Comparison of ENCODE assay signal across 31 mouse cellular contexts in genomic region chr17:31857903-31858426, GRCm38 (mm10). TPM values are rescaled to one million over a fixed set of nuclear protein-coding genes. Genes with fewer than 3 reads are reported as not detected.
A peak's percentile ranks its signal among the peaks of the same experiment; 100 is the strongest.
DNase-seq lines count a peak whose midpoint lies in the region; ATAC-seq and TF ChIP-seq lines count a peak whose summit lies in the region.
"Had no signal": no experiment of that assay in that cellular context is flagged by ENCODE, and none has a peak within 500 bp of the region (broad histone marks: within the 10 kb centered on the region; RNA-seq: fewer than 3 reads in every experiment).

No protein-coding gene starts in this region.

- no peak overlapping the region for H3K9ac ChIP-seq in liver, adult 2 months (ENCODE audit: low read depth, low read length)
- H3K9ac ChIP-seq in liver, embryonic 12.5 days, result no peak overlapping the region
- no peak overlapping the region for H3K9ac ChIP-seq in CH12.LX (ENCODE audit: insufficient read depth, low read depth)
- H3K9ac ChIP-seq: intestine, embryonic 15.5 days; limb, embryonic 15.5 days; liver, embryonic 15.5 days; lung, embryonic 14.5 days had no signal

- no peaks in the 10 kb centered on the region for H3K9me3 ChIP-seq in liver, embryonic 12.5 days (replicated peaks)
- H3K9me3 ChIP-seq in CH12.LX (replicated peaks; ENCODE audit: low read length), result no peaks in the 10 kb centered on the region
- H3K9me3 ChIP-seq: intestine, embryonic 15.5 days; limb, embryonic 15.5 days; liver, embryonic 15.5 days had no signal

- no peaks in the 10 kb centered on the region for H3K36me3 ChIP-seq in liver, adult 2 months (ENCODE audit: control insufficient read depth, insufficient read depth, low read length)
- H3K36me3 ChIP-seq in liver, embryonic 12.5 days, result no peaks in the 10 kb centered on the region; the same call in 1 of the 2 replicates
- peaks cover 11 to 13% of the 10 kb centered on the region in 2 experiments for H3K36me3 ChIP-seq in CH12.LX (replicated peaks in 1 of 2; ENCODE audit: control insufficient read depth in 1 of 2, insufficient read depth in 1 of 2, low read length in 1 of 2)
- H3K36me3 ChIP-seq: intestine, embryonic 15.5 days; limb, embryonic 15.5 days; liver, embryonic 15.5 days had no signal

- in situ Hi-C loops in CH12.LX (cut with MboI; ENCODE audit: low pct_ligation_motif_present, low pct_unique_long_range_greater_than_20kb, low sequenced_read_pairs), result no loop called here

- H3K79me2 ChIP-seq in liver, adult 2 months (ENCODE audit: control insufficient read depth, insufficient read depth, low read length), result peaks cover 14% of the 10 kb centered on the region; the same call in 1 of the 2 replicates
- peaks cover 21% of the 10 kb centered on the region for H3K79me2 ChIP-seq in CH12.LX (replicated peaks; ENCODE audit: control insufficient read depth, extremely low read depth, insufficient read depth, poor library complexity, severe bottlenecking)

- no peak for TF ChIP-seq POLR2A in liver, adult 2 months (IDR thresholded peaks at IDR 0.05; ENCODE audit: extremely low read depth, insufficient read depth, low read length)
- TF ChIP-seq POLR2A in CH12.LX (IDR thresholded peaks at IDR 0.05; ENCODE audit: low read depth, low read length), result no peak

- TF ChIP-seq RAD21 in CH12.LX (IDR thresholded peaks at IDR 0.05; ENCODE audit: low read depth, low read length), result no peak

- peak; percentile 94 for DNase-seq in heart, adult 11 months
- no peak for DNase-seq in heart, postnatal 25 days (ENCODE audit: low spot score)
- DNase-seq in liver, adult 2 months (ENCODE audit: extremely low read depth, low read depth, low spot score), result peak; percentile 71
- no peak for DNase-seq in CH12.LX (ENCODE audit: extremely low read depth)
- no peak for DNase-seq in cerebellum, postnatal 10 days
- DNase-seq: adrenal gland, postnatal 10 days; cerebellum, adult 11 months; cerebellum, adult 9-10 months; gastrocnemius, postnatal 14 days; heart, adult 18-20 months; heart, postnatal 10 days; kidney, adult 8-10 months; kidney, postnatal 4 days; left cerebral cortex, postnatal 4 days; lung, embryonic 14.5 days; lung, postnatal 36 days; midbrain, embryonic 14.5 days; right cerebral cortex, postnatal 25 days; spleen, adult 18-20 months; thymus, adult 2 months; thymus, postnatal 4 days had no signal

- no peak for ATAC-seq in liver, embryonic 12.5 days
- no peak for ATAC-seq in granulocyte monocyte progenitor cell, adult 5-6 weeks (replicated peaks; ENCODE audit: poor library complexity, severe bottlenecking)
- ATAC-seq: forebrain, embryonic 16.5 days; hindbrain, embryonic 16.5 days; intestine, embryonic 15.5 days; Patski had no signal

- no peak for TF ChIP-seq EP300 in CH12.LX (IDR thresholded peaks at IDR 0.05; ENCODE audit: low read length)

- H3K27me3 ChIP-seq in liver, adult 2 months (ENCODE audit: control insufficient read depth, insufficient read depth, low read length), result no peaks in the 10 kb centered on the region
- H3K27me3 ChIP-seq in liver, embryonic 12.5 days (replicated peaks), result peaks cover 8% of the 10 kb centered on the region; the same call in 1 of the 2 replicates
- H3K27me3 ChIP-seq in CH12.LX (replicated peaks), result no peaks in the 10 kb centered on the region
- H3K27me3 ChIP-seq: intestine, embryonic 15.5 days; limb, embryonic 15.5 days; Patski had no signal

- intact Hi-C loops in heart, postnatal 25 days (cut with DNase I), result loop anchor here (2.0 kb wide), 5 partner anchors 47 to 173 kb away; no protein-coding TSS in a partner anchor

- peaks cover 19% of the 10 kb centered on the region for H3K4me1 ChIP-seq in liver, adult 2 months (ENCODE audit: control insufficient read depth, insufficient read depth, low read length)
- H3K4me1 ChIP-seq in liver, embryonic 12.5 days, result peaks cover 42% of the 10 kb centered on the region
- H3K4me1 ChIP-seq in CH12.LX (ENCODE audit: control insufficient read depth in 1 of 2, insufficient read depth in 2 of 2), result peaks cover 31 to 51% of the 10 kb centered on the region in 2 experiments
- peaks cover 27% of the 10 kb centered on the region for H3K4me1 ChIP-seq in brown adipose tissue, adult 24 weeks (ENCODE audit: control insufficient read depth, insufficient read depth, insufficient read length, low read length)

- H3K27ac ChIP-seq in liver, adult 2 months (replicated peaks; ENCODE audit: insufficient read depth, low read depth, low read length), result no peak overlapping the region
- no peak overlapping the region for H3K27ac ChIP-seq in liver, embryonic 12.5 days
- peak overlapping the region; percentile 20; the same call in 1 of the 2 replicates for H3K27ac ChIP-seq in CH12.LX (ENCODE audit: insufficient read depth, low read depth)
- peak overlapping the region; percentile 99 for H3K27ac ChIP-seq in brown adipose tissue, adult 24 weeks (replicated peaks; ENCODE audit: low read depth, low read length)
- H3K27ac ChIP-seq: liver, embryonic 15.5 days had no signal

- WGBS in liver, adult 2 months, result 72% methylated on average over 3 of the region's 3 CpGs
- 89% methylated on average over 3 of the region's 3 CpGs for WGBS in liver, embryonic 12.5 days (ENCODE audit: insufficient replicate concordance)

- dilution Hi-C loops in CH12.LX (cut with MboI; ENCODE audit: extremely low pct_ligation_motif_present, extremely low pct_unique_long_range_greater_than_20kb, low sequenced_read_pairs), result no loop called here

- no peak overlapping the region for H3K4me3 ChIP-seq in liver, adult 2 months (ENCODE audit: insufficient read depth, low read depth, low read length)
- no peak overlapping the region for H3K4me3 ChIP-seq in liver, embryonic 12.5 days
- H3K4me3 ChIP-seq in CH12.LX (replicated peaks in 1 of 3; ENCODE audit: low read depth in 2 of 3, low read length in 2 of 3, poor library complexity in 1 of 3), result no peak overlapping the region
- no peak overlapping the region for H3K4me3 ChIP-seq in brown adipose tissue, adult 24 weeks (ENCODE audit: insufficient read depth, low read depth, low read length)
- H3K4me3 ChIP-seq: erythroblast, embryonic 14.5 days; intestine, embryonic 15.5 days; limb, embryonic 15.5 days; liver, embryonic 15.5 days had no signal

- TF ChIP-seq CTCF in liver, adult 2 months (IDR thresholded peaks at IDR 0.05; ENCODE audit: low read depth, low read length), result no peak
- no peak for TF ChIP-seq CTCF in CH12.LX (conservative IDR thresholded peaks at IDR 0.05 in 1 of 2, IDR thresholded peaks at IDR 0.05 in 1 of 2; ENCODE audit: low read depth in 2 of 2, low read length in 2 of 2)

- H3K4me2 ChIP-seq in liver, embryonic 12.5 days, result no peak overlapping the region
- no peak overlapping the region for H3K4me2 ChIP-seq in CH12.LX (ENCODE audit: insufficient read depth, low read depth, poor library complexity, severe bottlenecking)
- H3K4me2 ChIP-seq: intestine, embryonic 15.5 days; limb, embryonic 15.5 days; liver, embryonic 15.5 days had no signal

TF ChIP-seq in CH12.LX, 34 proteins besides CTCF, POLR2A, EP300 and RAD21:
- peak; percentile 25; the same call in 1 of the 2 replicates for TF ChIP-seq NRF1 (IDR thresholded peaks at IDR 0.05; ENCODE audit: low read depth, low read length)
- TF ChIP-seq MEF2A (IDR thresholded peaks at IDR 0.05; ENCODE audit: borderline replicate concordance, low read depth, low read length), result no peak

RNA-seq across cellular contexts. Expression of gene Sik1, which starts 2.4 kb away (rescaled TPM):
- 10 to 100 TPM; 18.7 to 29.0 TPM for total RNA-seq in heart, postnatal 25 days (2021)
- 2.7 and 6.6 TPM in 2 replicates for total RNA-seq in liver, adult 2 months (2014; rRNA removed)
- polyA plus RNA-seq in liver, adult 2 months (2012; rRNA removed), result 8.0 and 10.5 TPM in 2 replicates
- polyA plus RNA-seq in liver, embryonic 12.5 days (2016; fragmentation: Nextera tagmentation; extraction: Ambion mirVana), result 5.9 and 7.0 TPM in 2 replicates
- total RNA-seq in CH12.LX (2012; rRNA removed), result 56.7 and 56.9 TPM in 2 replicates
- 16.0 and 17.1 TPM in 2 replicates for total RNA-seq in CH12.LX (2014; rRNA removed)
- polyA plus RNA-seq in CH12.LX (2012; ENCODE audit: insufficient read length, low read depth), result 27.7 and 36.7 TPM in 2 replicates
- polyA plus RNA-seq in brown adipose tissue, adult 24 weeks (2012; ENCODE audit: insufficient read depth, insufficient read length, missing spikeins), result 9.6 and 39.2 TPM in 2 replicates
- 9.1 and 12.1 TPM in 2 replicates for total RNA-seq in granulocyte monocyte progenitor cell, adult 5-6 weeks (2014; fragmentation: Nextera tagmentation)
- 9.2 and 10.8 TPM in 2 replicates for total RNA-seq in granulocyte monocyte progenitor cell, adult 5-6 weeks (2017)

Comparison
In these comparisons a context has a peak if more than half of its experiments do, and no peak if none do; other contexts are left out.
1. DNase-seq: peak in heart, adult 11 months (single experiment) and liver, adult 2 months (single experiment); none in heart, postnatal 25 days (single experiment), CH12.LX (single experiment) and cerebellum, postnatal 10 days (0 of 2).
2. H3K27ac ChIP-seq: peak in CH12.LX (single experiment) and brown adipose tissue, adult 24 weeks (single experiment); none in liver, adult 2 months (single experiment) and liver, embryonic 12.5 days (single experiment).